Mouse (Mus musculus) E14TG2a.4 (cell line): ENCODE measurements at regions not wholly inside any gene's neighbourhood (a gene's known extent, or its start where the extent isn't known, plus 50 kb on each side); places are given as distances from the start of the nearest gene placed in this dataset.

Experiments
- H3K27me3 ChIP-seq: 2 replicates; pipeline ENCODE4 v1.6.1; 2014; ENCODE audit warnings: low read length, control low read depth; ENCODE audit not compliant: insufficient read depth
- H3K36me3 ChIP-seq: 2 replicates; pipeline ENCODE4 v1.6.1; 2014; ENCODE audit warnings: low read length, control low read depth; ENCODE audit not compliant: insufficient read depth
- H3K4me1 ChIP-seq: replicated peaks from 2 replicates; pipeline ENCODE4 v1.6.1; 2014; ENCODE audit warnings: low read depth, low read length, control low read depth
- H3K4me3 ChIP-seq: replicated peaks from 2 replicates; pipeline ENCODE4 v1.5.1; 2014; ENCODE audit warnings: mild to moderate bottlenecking, low read length
- H3K9me3 ChIP-seq: 2 replicates; pipeline ENCODE4 v1.6.1; 2014; ENCODE audit warnings: low read length, control low read depth
- CTCF ChIP-seq: conservative IDR thresholded peaks from 2 replicates; pipeline ENCODE4 v1.5.1; 2014; ENCODE audit warnings: low read length
- NANOG ChIP-seq: IDR thresholded peaks from 2 replicates; pipeline ENCODE4 v1.6.1; 2014; ENCODE audit warnings: borderline replicate concordance, low read length, mixed read lengths
- POU5F1 ChIP-seq: IDR thresholded peaks from 2 replicates; pipeline ENCODE4 v1.6.1; 2014; ENCODE audit warnings: low read length, borderline replicate concordance

GRCm38 (mm10) chr8:127977746-127978145, 380.7 kb upstream of the Nrp1 start:
- Histone ChIP-seq H3K9me3 (no peaks in the 10 kb centered on the region), H3K36me3 (no peaks in the 10 kb centered on the region), H3K4me3 (no peak overlapping the region), H3K27me3 (no peaks in the 10 kb centered on the region), H3K4me1 (peaks cover 19% of the 10 kb centered on the region)
- TF ChIP-seq POU5F1, result no peak
- no peak for TF ChIP-seq NANOG
- no peak for TF ChIP-seq CTCF

DNA sequence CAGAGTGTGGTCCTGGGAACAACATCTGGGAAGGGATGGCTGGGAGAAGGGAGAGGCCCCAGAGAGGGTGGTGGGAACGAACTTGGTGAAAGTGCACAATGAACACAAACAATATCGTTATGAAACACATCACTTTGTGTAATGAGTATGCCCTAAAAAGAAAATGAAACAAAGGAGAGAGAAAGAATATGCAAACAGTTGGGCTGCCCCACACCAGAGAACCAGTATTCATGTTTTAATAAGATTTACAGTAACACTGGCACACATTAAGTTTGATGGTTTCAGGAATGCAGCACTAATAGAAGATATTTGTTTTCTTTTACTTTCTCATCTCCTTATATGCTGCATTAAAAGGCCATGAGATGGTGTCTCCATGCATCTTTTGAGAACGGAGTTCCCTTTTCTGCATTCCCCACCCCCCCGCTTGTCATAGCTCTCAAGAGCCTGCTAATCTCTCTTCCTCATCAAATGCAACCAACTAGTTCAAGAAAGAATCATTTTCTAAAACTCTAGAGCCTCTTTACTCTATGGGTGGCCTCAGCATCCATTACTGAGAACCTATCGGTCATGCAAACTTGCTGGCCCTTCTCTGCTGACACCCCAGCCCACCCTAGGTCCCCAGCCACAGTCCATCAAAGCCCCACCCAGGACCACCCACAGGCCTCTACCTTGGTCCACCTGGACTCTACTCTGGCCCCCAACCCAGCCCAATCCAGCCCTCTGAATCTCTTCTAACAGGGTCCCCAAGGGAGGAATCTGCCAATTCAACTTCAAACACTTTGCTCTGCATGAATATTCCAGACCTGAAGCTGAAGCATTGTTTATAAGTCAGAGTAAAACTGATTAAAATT, 379.0 kb upstream of the Nrp1 start:
- H3K4me1 ChIP-seq, result peaks cover 19% of the 10 kb centered on the region
- H3K9me3 ChIP-seq, result no peaks in the 10 kb centered on the region
- TF ChIP-seq CTCF, result no peak
- TF ChIP-seq NANOG, result no peak
- no peak for TF ChIP-seq POU5F1
- H3K36me3 ChIP-seq, result no peaks in the 10 kb centered on the region
- no peaks in the 10 kb centered on the region for H3K27me3 ChIP-seq
- H3K4me3 ChIP-seq, result no peak overlapping the region

GRCm38 (mm10) chr8:127982165-127982564, 376.2 kb upstream of the Nrp1 start:
- no peaks in the 10 kb centered on the region for H3K9me3 ChIP-seq
- H3K36me3 ChIP-seq, result no peaks in the 10 kb centered on the region
- H3K4me3 ChIP-seq, result no peak overlapping the region
- no peak for TF ChIP-seq POU5F1
- no peak for TF ChIP-seq CTCF
- TF ChIP-seq NANOG, result no peak
- no peaks in the 10 kb centered on the region for H3K27me3 ChIP-seq
- peaks cover 19% of the 10 kb centered on the region for H3K4me1 ChIP-seq

- Histone ChIP-seq H3K36me3 (no peaks in the 10 kb centered on the region), H3K27me3 (no peaks in the 10 kb centered on the region), H3K9me3 (no peaks in the 10 kb centered on the region), H3K4me1 (0 out of 2 replicates have a peak, but pooled peaks cover 3% of the 10 kb centered on the region), H3K4me3 (no peak overlapping the region)
- no peak for TF ChIP-seq POU5F1
- no peak for TF ChIP-seq NANOG
- TF ChIP-seq CTCF, result no peak
Observed at GRCm38 (mm10) chr8:127985616-127986015, 372.8 kb upstream of the Nrp1 start.

DNA sequence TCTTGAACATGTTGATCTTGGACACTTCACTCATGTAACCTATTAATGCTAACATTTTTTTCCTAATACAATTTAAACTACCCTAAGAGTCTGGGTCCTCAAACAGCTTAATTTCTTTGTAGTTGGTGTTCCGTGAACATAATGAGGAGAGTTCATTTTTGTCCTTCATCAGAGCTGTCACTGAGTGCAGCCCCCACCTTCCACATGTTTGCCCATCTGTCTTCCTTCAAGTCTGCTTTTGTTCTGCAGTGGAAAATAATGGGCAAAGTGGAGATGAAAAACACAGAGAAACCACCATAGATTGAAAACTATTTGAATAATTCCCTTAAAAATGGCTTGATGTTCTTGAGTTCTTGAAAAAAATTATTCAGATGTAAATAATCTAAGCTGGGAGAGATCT, 369.5 kb upstream of the Nrp1 start:
- no peaks in the 10 kb centered on the region for H3K9me3 ChIP-seq
- H3K36me3 ChIP-seq, result no peaks in the 10 kb centered on the region
- TF ChIP-seq CTCF (no peak), NANOG (no peak), POU5F1 (no peak)
- H3K27me3 ChIP-seq, result no peaks in the 10 kb centered on the region
- H3K4me3 ChIP-seq, result no peak overlapping the region
- H3K4me1 ChIP-seq, result peaks cover 4% of the 10 kb centered on the region; the same call in 1 of the 2 replicates

DNA sequence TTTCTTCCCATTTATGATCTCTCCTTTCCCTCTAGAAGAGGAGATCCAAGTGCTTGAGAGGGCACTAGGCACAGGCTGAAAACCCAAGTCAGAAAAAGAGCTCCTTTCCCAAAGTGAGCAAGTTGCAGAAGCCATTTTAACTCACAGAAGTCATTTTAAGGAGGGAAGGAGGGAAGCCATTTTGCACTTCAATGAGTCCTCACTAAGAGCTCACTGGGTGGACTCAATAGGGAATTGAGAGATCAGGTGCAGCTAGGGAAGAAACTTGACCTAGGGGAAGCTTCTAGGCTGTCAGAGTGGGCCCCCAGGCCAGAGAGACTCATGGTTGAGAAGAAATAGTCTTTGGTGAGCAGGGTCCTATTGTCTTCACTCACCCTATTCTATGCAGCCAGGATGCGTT, 363.5 kb upstream of the Nrp1 start:
- TF ChIP-seq NANOG, result no peak
- no peak for TF ChIP-seq CTCF
- no peak for TF ChIP-seq POU5F1

DNA sequence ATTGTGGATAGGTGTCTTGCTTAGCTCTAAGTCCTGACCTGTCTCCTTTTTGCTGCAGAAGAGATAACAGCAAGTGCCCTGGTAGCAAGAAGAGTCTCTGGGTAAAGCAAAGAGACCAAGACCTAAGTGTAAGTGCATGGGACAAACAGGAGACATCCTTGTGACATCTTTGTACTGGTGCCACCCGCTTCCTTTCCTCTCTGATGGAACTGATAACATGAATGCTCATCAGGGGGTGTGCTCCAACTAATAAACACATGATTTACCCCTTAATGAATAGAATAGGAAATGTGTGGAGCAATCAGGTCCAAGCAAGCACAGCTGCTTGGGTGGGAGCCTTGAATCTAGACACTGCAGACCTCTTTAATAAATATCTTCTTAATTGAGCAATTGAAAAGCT, 362.9 kb upstream of the Nrp1 start:
- Histone ChIP-seq H3K4me3 (no peak overlapping the region), H3K27me3 (no peaks in the 10 kb centered on the region), H3K36me3 (no peaks in the 10 kb centered on the region), H3K4me1 (peaks cover 19% of the 10 kb centered on the region), H3K9me3 (peaks cover 37% of the 10 kb centered on the region)
- no peak for TF ChIP-seq CTCF
- no peak for TF ChIP-seq NANOG
- TF ChIP-seq POU5F1, result no peak

More for the DNA sequence above, 363.5 kb upstream of the Nrp1 start:
- H3K9me3 ChIP-seq, result peaks cover 37% of the 10 kb centered on the region
- H3K4me3 ChIP-seq, result no peak overlapping the region
- H3K4me1 ChIP-seq, result peaks cover 19% of the 10 kb centered on the region
- H3K27me3 ChIP-seq, result no peaks in the 10 kb centered on the region
- no peaks in the 10 kb centered on the region for H3K36me3 ChIP-seq

GRCm38 (mm10) chr8:128002386-128002785, 356.0 kb upstream of the Nrp1 start:
- no peaks in the 10 kb centered on the region for H3K4me1 ChIP-seq
- peaks cover 10% of the 10 kb centered on the region for H3K9me3 ChIP-seq
- TF ChIP-seq CTCF (no peak), POU5F1 (no peak), NANOG (no peak)
- no peaks in the 10 kb centered on the region for H3K36me3 ChIP-seq
- H3K27me3 ChIP-seq, result no peaks in the 10 kb centered on the region
- no peak overlapping the region for H3K4me3 ChIP-seq

DNA sequence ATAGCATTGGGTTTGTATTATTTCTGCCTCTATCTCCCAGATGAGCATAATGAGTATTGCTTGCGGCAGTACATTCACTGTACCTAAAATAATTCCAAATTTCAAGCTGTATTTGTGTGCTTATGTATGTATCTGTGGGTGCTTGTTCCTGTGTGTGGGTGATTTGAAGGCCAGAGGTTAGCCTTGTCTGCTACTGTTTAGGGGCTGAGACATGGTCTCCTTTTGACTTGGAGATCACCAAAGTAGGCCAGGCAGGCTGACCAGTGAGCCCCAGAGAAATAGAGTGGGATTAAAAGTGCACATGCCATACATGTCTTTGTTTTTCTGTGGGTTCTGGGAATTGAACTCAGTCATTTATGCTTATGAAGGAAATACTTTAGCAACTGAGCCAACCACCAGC, 355.6 kb upstream of the Nrp1 start:
- TF ChIP-seq POU5F1 (no peak), CTCF (no peak), NANOG (no peak)
- Histone ChIP-seq H3K4me3 (no peak overlapping the region), H3K36me3 (no peaks in the 10 kb centered on the region), H3K4me1 (no peaks in the 10 kb centered on the region), H3K9me3 (peaks cover 6% of the 10 kb centered on the region; the same call in 1 of the 2 replicates), H3K27me3 (no peaks in the 10 kb centered on the region)
